Mouse (Mus musculus) layer of hippocampus, postnatal 36 days (tissue): ENCODE data around the gene Acvr1c. TPM values are rescaled to one million over a fixed set of nuclear protein-coding genes. Genes with fewer than 3 reads are reported as not detected.

Experiments
- DNase-seq, 2 experiments: peaks; one replicate each; pipeline ENCODE4 v3.0.0; 2022
- total RNA-seq, 2 experiments: library from RNA; stranded (reverse); gene quantifications; 2 replicates each; pipeline ENCODE4 v1.2.3; 2021

Gene Acvr1c
- 10 to 100 TPM; 12.9 to 13.8 TPM for total RNA-seq

GRCm38 (mm10) chr2:58357414-58358131 lies at the start of gene Acvr1c:
TSS of gene Acvr1c (minus strand) at chr2:58357895.
- peak; percentile 10 to 11 for DNase-seq

DNA sequence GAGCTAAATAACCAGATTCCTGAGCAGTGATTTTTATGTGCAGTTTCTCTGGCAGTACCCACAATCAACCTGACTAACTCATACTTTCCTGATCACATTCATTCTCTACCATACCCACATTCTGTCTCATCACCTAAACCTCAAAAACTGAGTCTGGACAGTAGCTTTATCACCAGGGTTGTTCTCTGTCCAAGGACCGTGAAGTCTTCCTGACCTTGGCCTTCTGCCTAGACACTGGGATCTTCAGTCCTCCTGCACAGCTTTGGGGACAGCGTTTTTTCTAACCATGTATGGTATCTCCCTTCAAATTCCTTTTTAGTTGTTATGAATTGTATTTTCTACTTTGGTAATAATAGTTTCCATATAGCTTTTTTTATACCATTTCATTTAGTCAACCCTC lies 45.8 kb upstream of the Acvr1c start:
- DNase-seq: no peak

GRCm38 (mm10) chr2:58388601-58389000 lies 30.9 kb upstream of the Acvr1c start:
- peak in 1 of 2 experiments; percentile 12 for DNase-seq

DNA sequence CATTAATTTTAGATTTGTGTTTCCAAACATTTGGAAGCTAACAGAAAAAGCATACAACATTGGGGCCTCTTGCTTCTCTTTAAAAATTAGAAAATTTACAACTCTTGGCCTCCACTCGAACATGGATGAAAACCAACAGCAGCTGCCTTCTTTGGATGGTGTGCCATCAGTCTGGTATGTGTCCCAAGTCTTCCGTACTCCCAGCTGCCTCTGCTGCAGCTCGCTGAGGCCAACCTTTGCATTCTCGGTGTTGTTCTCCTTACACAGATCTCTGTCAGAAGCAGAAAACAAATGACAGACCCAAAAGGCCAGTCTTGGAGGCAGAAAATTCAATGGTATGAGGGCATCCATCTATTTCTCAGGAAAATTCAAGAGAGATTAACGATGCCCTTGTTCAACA lies 22.3 kb upstream of the Acvr1c start:
- no peak for DNase-seq

DNA sequence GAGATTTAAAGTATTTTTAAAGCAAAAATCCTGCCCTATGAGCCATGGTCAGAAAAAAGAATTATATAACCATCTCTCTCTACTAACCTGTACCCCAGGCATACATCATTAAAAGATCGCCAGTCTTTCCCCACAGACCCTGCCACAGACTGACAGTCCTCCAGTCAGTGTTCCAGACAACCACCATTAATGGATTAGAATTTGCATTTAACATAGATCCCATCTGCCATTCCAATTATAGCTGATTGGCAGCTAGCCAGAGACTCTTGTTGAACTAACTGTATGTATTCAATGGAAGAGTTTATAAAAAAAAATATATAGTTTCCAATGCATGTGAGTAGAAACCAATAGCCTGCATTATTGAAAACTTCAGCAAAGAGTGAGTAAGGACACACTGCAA lies 21.8 kb upstream of the Acvr1c start:
- no peak for DNase-seq

- no peak for DNase-seq
These were observed 19.9 kb upstream of the Acvr1c start for GRCm38 (mm10) chr2:58377417-58378130.

GRCm38 (mm10) chr2:58366196-58366595 lies 8.5 kb upstream of the Acvr1c start:
- no peak for DNase-seq

- no peak for DNase-seq
These were observed 3.8 kb upstream of the Acvr1c start for GRCm38 (mm10) chr2:58361361-58362046.

DNA sequence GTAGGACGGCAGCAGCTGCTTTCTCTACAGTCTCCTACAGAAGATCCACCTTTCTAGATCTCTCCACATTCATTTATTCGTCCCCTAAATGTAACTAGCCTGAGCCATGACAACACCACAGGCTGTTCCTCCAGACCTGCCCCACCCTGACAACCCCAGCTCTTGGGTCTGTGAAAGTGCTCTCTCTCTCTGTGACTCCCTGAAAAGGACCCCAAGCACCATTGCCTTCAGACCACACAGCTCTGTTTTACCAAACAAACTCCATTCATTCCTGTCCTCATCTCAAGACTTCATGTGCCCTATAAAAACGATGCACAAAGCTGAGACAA lies 401 bp upstream of the Acvr1c start:
- DNase-seq: no peak

GRCm38 (mm10) chr2:58357068-58357413 lies 654 bp downstream of the Acvr1c start:
- DNase-seq: no peak

DNA sequence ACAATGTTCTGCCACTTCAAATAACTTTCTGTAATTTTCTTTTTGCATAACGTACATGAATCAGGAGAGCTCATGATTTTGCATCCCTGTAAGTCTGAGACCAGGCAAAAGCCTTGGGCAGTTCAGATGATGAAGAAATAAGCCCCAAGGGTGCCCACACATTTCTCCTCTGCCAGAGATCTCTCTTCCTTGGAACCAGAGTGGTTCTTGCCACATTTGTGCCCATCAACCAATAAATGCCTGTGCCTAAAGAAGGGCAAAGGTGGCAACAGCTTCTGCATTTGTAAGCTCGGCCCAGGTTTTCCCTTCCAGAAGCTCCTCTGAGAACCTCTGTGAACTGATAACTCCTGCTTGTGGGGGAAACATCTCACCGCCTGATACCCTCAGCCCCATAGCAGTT lies 3.3 kb downstream of the Acvr1c start:
- DNase-seq: no peak

GRCm38 (mm10) chr2:58352846-58353245 lies 4.8 kb downstream of the Acvr1c start:
- no peak for DNase-seq

DNA sequence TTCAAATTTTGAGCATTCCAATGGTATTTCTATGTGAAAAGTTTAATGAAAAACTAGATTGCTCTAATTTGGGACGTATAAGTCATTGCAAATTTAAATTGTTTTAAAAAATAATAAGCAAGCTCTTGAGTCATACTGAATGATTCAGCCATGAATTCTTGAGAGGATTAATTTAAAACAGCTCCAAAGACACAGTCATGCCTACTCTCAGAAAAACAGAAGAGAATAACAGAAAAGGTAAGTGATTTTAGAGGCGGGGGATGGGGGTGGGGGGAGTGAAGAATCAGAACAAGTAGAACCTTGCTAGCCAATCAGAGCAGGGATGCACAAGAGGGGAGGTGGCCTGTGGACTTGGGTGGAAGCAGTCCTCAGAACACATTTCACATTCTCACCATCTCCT lies 7.0 kb downstream of the Acvr1c start:
- no peak for DNase-seq

- DNase-seq: no peak
These were observed 21.0 kb downstream of the Acvr1c start for GRCm38 (mm10) chr2:58336730-58337129.

DNA sequence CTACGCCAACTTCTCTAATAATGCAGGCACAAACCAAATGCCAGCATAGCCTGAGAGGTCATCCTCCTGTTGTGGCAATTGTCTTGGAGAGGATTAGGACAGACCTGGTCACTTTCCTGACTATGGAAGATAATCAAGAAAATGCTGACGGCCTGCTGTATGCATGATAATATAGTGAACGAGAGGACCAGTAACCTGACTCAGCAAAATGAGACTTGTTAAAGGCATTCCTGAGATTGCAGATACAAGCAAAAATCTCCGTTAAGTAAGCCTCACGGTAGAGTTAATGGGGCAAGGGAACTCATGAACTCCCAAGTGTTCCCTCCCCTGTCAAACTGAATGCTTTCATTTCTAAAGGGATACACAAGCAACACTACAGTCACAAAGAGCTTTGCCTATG lies 28.1 kb downstream of the Acvr1c start:
- no peak for DNase-seq

- DNase-seq: peak; percentile 81
These were observed 33.4 kb downstream of the Acvr1c start for GRCm38 (mm10) chr2:58324118-58324901.

DNA sequence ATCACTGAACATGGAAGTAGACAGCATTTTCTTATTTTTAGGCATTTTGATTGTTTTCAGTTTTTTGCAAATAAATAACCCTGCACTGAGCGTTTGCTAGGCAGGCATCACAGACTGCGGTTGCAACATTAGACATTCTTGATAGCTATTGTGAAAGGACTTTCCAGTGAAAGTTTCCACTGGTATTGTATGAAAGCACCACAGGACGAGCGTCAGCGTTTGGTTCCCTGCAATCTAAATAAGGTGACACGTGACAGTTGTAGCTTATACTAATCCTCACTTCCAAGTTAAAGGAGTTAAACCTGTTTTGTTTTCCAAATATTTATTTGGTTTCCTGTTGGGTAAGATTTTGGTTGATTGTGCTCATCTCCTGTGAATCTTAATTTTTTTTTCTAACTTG lies 34.4 kb downstream of the Acvr1c start:
- no peak for DNase-seq

DNA sequence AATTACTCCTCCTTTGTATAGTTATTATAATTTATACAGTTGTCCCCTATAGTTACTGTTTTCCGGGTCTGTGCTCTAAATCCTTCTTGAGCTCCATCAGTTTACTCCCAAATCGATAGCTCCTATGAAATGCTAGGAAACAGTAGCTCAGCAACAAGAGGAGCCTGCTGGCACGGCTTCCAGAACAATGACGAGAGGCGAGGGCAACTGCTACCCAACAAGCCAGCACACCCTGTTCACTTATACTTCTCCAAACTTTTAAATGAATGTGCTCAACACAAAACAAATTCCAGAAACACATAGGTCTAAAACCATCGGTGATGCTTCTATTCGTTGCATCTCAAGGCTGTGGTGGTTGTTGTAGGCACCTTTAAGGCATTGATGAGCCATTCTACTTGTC lies 41.5 kb downstream of the Acvr1c start:
- DNase-seq: peak; percentile 47 to 54

GRCm38 (mm10) chr2:58309695-58310094 lies 48.0 kb downstream of the Acvr1c start:
- no peak for DNase-seq

DNA sequence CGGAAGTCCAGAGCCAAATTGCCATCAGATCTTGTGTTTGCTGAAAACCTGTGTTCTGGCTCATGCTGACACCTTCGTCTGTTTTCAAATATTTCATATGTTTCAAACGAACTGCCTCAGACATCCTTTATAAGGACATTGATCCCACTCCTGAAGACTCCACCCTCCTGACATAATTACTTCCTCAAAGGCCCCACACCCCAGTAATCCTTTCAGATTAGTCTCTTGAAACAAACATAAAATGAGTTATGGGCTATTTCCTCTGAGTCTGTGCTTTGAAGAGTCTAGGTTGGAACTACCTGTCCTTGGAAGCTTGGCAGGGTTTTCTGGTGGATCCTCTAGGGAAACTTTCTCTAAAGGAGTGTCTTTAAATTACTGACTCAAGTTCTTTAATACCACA lies 53.2 kb downstream of the Acvr1c start:
- no peak for DNase-seq

DNA sequence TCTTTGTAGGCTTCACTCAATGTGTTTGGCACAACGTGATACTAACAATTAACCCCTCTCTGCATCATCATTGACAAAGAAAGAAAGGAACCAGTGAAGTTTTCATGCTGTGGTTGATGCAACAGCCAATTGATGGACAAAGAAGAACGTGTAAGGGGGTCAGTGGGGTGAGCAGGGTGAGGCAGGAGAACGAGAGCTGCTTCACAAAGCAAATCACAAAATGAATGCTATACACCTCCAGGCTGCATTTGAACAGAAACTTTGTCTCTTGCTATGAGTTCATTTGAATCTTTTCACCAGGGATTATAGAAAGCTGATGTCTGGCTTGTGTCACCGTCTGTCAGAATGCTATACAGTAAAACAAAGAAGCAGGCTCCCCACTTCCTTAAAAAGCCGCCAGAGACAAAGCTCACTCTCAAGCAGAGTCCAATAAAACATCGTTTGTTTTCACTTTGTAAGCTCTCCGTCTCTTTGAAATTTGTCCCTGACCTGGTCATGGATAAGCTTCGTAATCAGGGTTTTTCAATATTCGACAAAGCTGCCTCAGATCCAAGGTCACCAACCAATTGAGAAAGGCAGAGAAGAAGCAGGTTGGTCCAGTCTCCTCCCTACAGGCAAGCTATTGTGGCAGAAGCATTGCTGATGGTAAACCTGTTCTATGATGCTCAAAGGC lies 67.8 kb downstream of the Acvr1c start:
- DNase-seq: no peak

DNA sequence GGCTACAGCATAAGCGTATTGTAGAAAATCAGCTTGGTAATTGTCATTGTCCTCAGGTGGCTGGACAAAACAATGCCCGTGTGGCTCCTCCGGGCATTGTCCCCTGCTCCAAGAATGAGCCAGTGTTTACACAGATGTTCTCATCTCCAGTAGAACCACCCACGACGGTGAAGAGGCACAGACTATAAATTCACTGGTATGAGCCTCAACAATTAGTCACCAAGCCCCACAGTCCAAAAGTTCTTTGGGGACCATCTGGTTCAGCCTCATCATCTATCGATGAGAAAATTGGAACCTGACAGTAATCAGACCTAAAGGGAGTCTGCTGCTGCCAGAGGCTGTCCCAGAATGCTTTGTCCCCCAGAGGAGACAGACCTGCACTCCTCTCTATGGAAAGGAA lies 68.4 kb downstream of the Acvr1c start:
- DNase-seq: no peak
